Mouse (Mus musculus): ENCODE data around the gene Map4. TPM values are rescaled to one million over a fixed set of nuclear protein-coding genes. Genes with fewer than 3 reads are reported as not detected.

Map4 gene
- polyA plus RNA-seq (2015; fragmentation: Nextera tagmentation; extraction: Ambion mirVana), result 25.4 and 28.1 TPM in 2 replicates

- ATAC-seq (ENCODE audit: low FRiP score, low TSS enrichment) (peak; percentile 99), DNase-seq (ENCODE audit: low spot score) (peak; percentile 98)
- TF ChIP-seq EP300 (optimal IDR thresholded peaks at IDR 0.05), result no peak
- peak; percentile 70 for TF ChIP-seq CTCF (IDR thresholded peaks at IDR 0.05; ENCODE audit: low read depth)
- Histone ChIP-seq H3K4me1 (replicated peaks; ENCODE audit: control insufficient read depth, insufficient read depth) (no peaks in the 10 kb centered on the region), H3K27ac (replicated peaks) (peak within 1 kb of the TSS; percentile 95), H3K9ac (ENCODE audit: low read length) (peak within 1 kb of the TSS; percentile 86), H3K4me3 (ENCODE audit: low read depth, low read length) (peak within 1 kb of the TSS; percentile 91), H3K36me3 (ENCODE audit: control insufficient read depth, insufficient read depth, low read length) (no peaks in the 10 kb centered on the region), H3K27me3 (ENCODE audit: control insufficient read depth, insufficient read depth, low read length) (no peaks in the 10 kb centered on the region), H3K9me3 (ENCODE audit: control insufficient read depth, low read length) (no peaks in the 10 kb centered on the region), H3K4me2 (replicated peaks; ENCODE audit: low read depth) (peak within 1 kb of the TSS; percentile 93)
- 0% methylated on average over 84 of the region's 94 CpGs for WGBS
Observed at GRCm38 (mm10) chr9:109931257-109932171, at the start of gene Map4. TSS of gene Map4 (plus strand) at chr9:109931460.

GRCm38 (mm10) chr9:109886259-109886658, 45.0 kb upstream of the Map4 start:
- no peak overlapping the region for H3K27ac ChIP-seq (replicated peaks)
- no peaks in the 10 kb centered on the region for H3K27me3 ChIP-seq (ENCODE audit: control insufficient read depth, insufficient read depth, low read length)
- peaks cover 52% of the 10 kb centered on the region for H3K36me3 ChIP-seq (ENCODE audit: control insufficient read depth, insufficient read depth, low read length)
- TF ChIP-seq CTCF (IDR thresholded peaks at IDR 0.05; ENCODE audit: low read depth) (no peak), EP300 (optimal IDR thresholded peaks at IDR 0.05) (no peak)
- DNase-seq (ENCODE audit: low spot score) (no peak), ATAC-seq (ENCODE audit: low FRiP score, low TSS enrichment) (peak; percentile 55)
- no peak overlapping the region for H3K4me2 ChIP-seq (replicated peaks; ENCODE audit: low read depth)
- no peak overlapping the region for H3K9ac ChIP-seq (ENCODE audit: low read length)
- no peaks in the 10 kb centered on the region for H3K4me1 ChIP-seq (replicated peaks; ENCODE audit: control insufficient read depth, insufficient read depth)
- 72% methylated on average over 4 of the region's 4 CpGs for WGBS
- H3K4me3 ChIP-seq (ENCODE audit: low read depth, low read length), result no peak overlapping the region
- no peaks in the 10 kb centered on the region for H3K9me3 ChIP-seq (ENCODE audit: control insufficient read depth, low read length)

GRCm38 (mm10) chr9:109887321-109887720, 43.9 kb upstream of the Map4 start:
- WGBS, result 91% methylated on average over 5 of the region's 5 CpGs
- TF ChIP-seq EP300 (optimal IDR thresholded peaks at IDR 0.05) (no peak), CTCF (IDR thresholded peaks at IDR 0.05; ENCODE audit: low read depth) (no peak)
- Histone ChIP-seq H3K9ac (ENCODE audit: low read length) (no peak overlapping the region), H3K27ac (replicated peaks) (no peak overlapping the region), H3K4me1 (replicated peaks; ENCODE audit: control insufficient read depth, insufficient read depth) (no peaks in the 10 kb centered on the region), H3K27me3 (ENCODE audit: control insufficient read depth, insufficient read depth, low read length) (no peaks in the 10 kb centered on the region), H3K4me3 (ENCODE audit: low read depth, low read length) (no peak overlapping the region), H3K4me2 (replicated peaks; ENCODE audit: low read depth) (no peak overlapping the region), H3K36me3 (ENCODE audit: control insufficient read depth, insufficient read depth, low read length) (peaks cover 56% of the 10 kb centered on the region), H3K9me3 (ENCODE audit: control insufficient read depth, low read length) (no peaks in the 10 kb centered on the region)
- no peak for DNase-seq (ENCODE audit: low spot score)
- no peak for ATAC-seq (ENCODE audit: low FRiP score, low TSS enrichment)

- ATAC-seq (ENCODE audit: low FRiP score, low TSS enrichment), result no peak
- no peak for DNase-seq (ENCODE audit: low spot score)
- Histone ChIP-seq H3K9me3 (ENCODE audit: control insufficient read depth, low read length) (no peaks in the 10 kb centered on the region), H3K9ac (ENCODE audit: low read length) (no peak overlapping the region), H3K4me2 (replicated peaks; ENCODE audit: low read depth) (no peak overlapping the region), H3K27ac (replicated peaks) (no peak overlapping the region), H3K4me3 (ENCODE audit: low read depth, low read length) (no peak overlapping the region), H3K4me1 (replicated peaks; ENCODE audit: control insufficient read depth, insufficient read depth) (no peaks in the 10 kb centered on the region), H3K36me3 (ENCODE audit: control insufficient read depth, insufficient read depth, low read length) (peaks cover 35% of the 10 kb centered on the region), H3K27me3 (ENCODE audit: control insufficient read depth, insufficient read depth, low read length) (no peaks in the 10 kb centered on the region)
- TF ChIP-seq CTCF (IDR thresholded peaks at IDR 0.05; ENCODE audit: low read depth), result no peak
- TF ChIP-seq EP300 (optimal IDR thresholded peaks at IDR 0.05), result no peak
- WGBS, result 86% methylated on average over 8 of the region's 8 CpGs
Observed at GRCm38 (mm10) chr9:109891501-109891900, 39.8 kb upstream of the Map4 start.

- Histone ChIP-seq H3K4me3 (ENCODE audit: low read depth, low read length) (no peak overlapping the region), H3K4me2 (replicated peaks; ENCODE audit: low read depth) (no peak overlapping the region), H3K27ac (replicated peaks) (no peak overlapping the region), H3K27me3 (ENCODE audit: control insufficient read depth, insufficient read depth, low read length) (no peaks in the 10 kb centered on the region), H3K9ac (ENCODE audit: low read length) (no peak overlapping the region), H3K36me3 (ENCODE audit: control insufficient read depth, insufficient read depth, low read length) (peaks cover 31% of the 10 kb centered on the region), H3K4me1 (replicated peaks; ENCODE audit: control insufficient read depth, insufficient read depth) (no peaks in the 10 kb centered on the region), H3K9me3 (ENCODE audit: control insufficient read depth, low read length) (no peaks in the 10 kb centered on the region)
- ATAC-seq (ENCODE audit: low FRiP score, low TSS enrichment), result peak; percentile 21; the same call in 1 of the 2 replicates
- WGBS, result 64% methylated on average over 5 of the region's 5 CpGs
- TF ChIP-seq CTCF (IDR thresholded peaks at IDR 0.05; ENCODE audit: low read depth) (peak; percentile 84), EP300 (optimal IDR thresholded peaks at IDR 0.05) (no peak)
- DNase-seq (ENCODE audit: low spot score), result peak; percentile 86
Observed at GRCm38 (mm10) chr9:109892651-109893250, 38.5 kb upstream of the Map4 start.

Measured in stomach, postnatal 0 days (tissue).